Mouse (Mus musculus): ENCODE measurements at regions not wholly inside any gene's neighbourhood (a gene's known extent, or its start where the extent isn't known, plus 50 kb on each side); places are given as distances from the start of the nearest gene placed in this dataset.

DNA sequence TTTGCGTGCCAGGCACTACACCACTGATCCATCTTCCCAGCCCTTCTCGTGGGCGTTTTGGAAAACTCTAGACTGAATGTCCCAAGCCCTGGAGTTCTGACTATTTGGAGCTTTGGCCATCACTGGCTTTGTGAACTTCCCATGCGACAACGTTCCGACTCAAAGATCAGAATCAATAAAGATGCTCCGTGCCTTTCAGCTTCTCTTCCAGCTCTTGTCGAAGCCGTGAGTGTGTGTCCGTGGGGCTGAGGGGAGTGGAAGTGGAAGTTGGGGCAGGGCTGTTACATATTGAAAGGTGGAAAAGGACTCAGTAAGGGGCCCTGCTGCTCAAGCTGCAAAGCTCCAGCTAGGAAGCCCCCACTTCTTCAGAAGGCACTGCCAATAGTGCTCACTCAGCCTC is 283.0 kb upstream of the Prox1 start:
- Histone ChIP-seq H3K27ac (replicated peaks; ENCODE audit: low read depth, low read length) (no peak overlapping the region), H3K9me3 (ENCODE audit: control insufficient read depth, low read length) (no peaks in the 10 kb centered on the region), H3K36me3 (ENCODE audit: control insufficient read depth, insufficient read depth, low read length) (no peaks in the 10 kb centered on the region), H3K9ac (ENCODE audit: low read length) (no peak overlapping the region), H3K4me2 (ENCODE audit: low read depth, severe bottlenecking) (no peak overlapping the region), H3K4me3 (ENCODE audit: low read depth, low read length) (no peak overlapping the region), H3K27me3 (ENCODE audit: control insufficient read depth, insufficient read depth, low read length) (no peaks in the 10 kb centered on the region), H3K4me1 (ENCODE audit: control insufficient read depth, insufficient read depth, low read length) (no peaks in the 10 kb centered on the region)
- 94% methylated on average over 10 of the region's 10 CpGs for WGBS
- ATAC-seq (ENCODE audit: insufficient number of reproducible peaks, low FRiP score, low TSS enrichment, low read depth) (no peak), DNase-seq (ENCODE audit: low spot score) (no peak)

DNA sequence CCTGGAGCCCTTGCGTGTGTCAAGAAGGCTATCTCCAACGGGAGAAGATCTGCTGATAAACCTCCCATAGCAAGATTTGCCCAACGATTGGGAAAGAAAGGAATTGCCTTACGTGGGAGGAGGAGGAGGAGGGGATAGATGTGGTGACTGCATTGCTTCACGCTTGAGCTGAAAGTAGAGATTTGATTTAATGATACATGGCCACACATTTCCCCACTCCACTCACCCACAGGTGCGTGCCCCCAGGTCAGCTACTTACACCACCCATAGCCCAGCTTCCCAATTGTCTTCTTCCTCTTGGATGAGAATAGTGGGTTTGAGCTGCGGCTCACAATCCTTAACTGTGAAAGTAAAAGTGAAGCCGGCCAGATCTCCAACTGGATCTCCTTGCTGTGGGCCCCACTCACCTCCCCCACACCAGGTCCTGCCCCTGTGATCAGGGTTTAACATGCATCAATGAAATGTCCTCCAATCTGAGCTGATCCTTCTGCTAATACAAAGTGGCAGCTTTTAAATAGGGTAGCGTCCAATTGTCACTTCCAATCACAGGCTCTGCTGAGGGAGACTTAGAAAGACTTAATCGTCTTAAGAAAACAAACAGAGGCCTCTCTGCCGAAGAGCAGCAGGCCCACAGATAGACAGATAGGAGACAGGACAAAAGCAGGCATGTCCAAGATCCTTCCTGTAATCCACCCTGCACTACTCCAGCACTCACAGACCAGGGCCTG is 281.8 kb upstream of the Prox1 start:
- DNase-seq (ENCODE audit: low spot score) (no peak), ATAC-seq (ENCODE audit: insufficient number of reproducible peaks, low FRiP score, low TSS enrichment, low read depth) (no peak)
- Histone ChIP-seq H3K4me3 (ENCODE audit: low read depth, low read length) (no peak overlapping the region), H3K27me3 (ENCODE audit: control insufficient read depth, insufficient read depth, low read length) (peaks cover 6% of the 10 kb centered on the region; the same call in 1 of the 2 replicates), H3K36me3 (ENCODE audit: control insufficient read depth, insufficient read depth, low read length) (no peaks in the 10 kb centered on the region), H3K9ac (ENCODE audit: low read length) (no peak overlapping the region), H3K4me2 (ENCODE audit: low read depth, severe bottlenecking) (no peak overlapping the region), H3K9me3 (ENCODE audit: control insufficient read depth, low read length) (no peaks in the 10 kb centered on the region), H3K27ac (replicated peaks; ENCODE audit: low read depth, low read length) (no peak overlapping the region), H3K4me1 (ENCODE audit: control insufficient read depth, insufficient read depth, low read length) (no peaks in the 10 kb centered on the region)
- WGBS: 69% methylated on average over 11 of the region's 11 CpGs

DNA sequence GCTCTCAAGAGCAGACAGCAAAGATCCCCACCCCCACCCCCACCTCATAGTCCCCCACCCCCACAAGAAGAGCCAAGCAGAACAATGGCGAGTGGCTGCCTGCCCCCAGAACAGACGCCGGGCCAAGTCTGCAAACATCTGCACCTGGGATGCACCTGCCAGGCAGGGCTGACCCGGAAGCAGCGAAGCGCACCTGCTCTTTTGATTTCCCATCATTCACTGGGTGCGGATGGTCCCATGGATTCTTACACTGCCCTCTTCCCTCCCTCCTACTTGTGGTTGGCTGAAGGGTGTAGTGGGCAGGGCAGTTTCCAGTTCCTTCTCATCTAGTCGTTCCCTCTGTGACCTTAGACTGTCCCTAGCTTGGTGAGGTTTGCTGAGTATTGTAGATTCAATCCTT is 277.7 kb upstream of the Prox1 start:
- no peak overlapping the region for H3K4me3 ChIP-seq (ENCODE audit: low read depth, low read length)
- H3K4me1 ChIP-seq (ENCODE audit: control insufficient read depth, insufficient read depth, low read length): no peaks in the 10 kb centered on the region
- 18% methylated on average over 8 of the region's 8 CpGs for WGBS
- no peaks in the 10 kb centered on the region for H3K36me3 ChIP-seq (ENCODE audit: control insufficient read depth, insufficient read depth, low read length)
- no peak overlapping the region for H3K9ac ChIP-seq (ENCODE audit: low read length)
- no peak overlapping the region for H3K27ac ChIP-seq (replicated peaks; ENCODE audit: low read depth, low read length)
- peaks cover 8% of the 10 kb centered on the region; the same call in 1 of the 2 replicates for H3K27me3 ChIP-seq (ENCODE audit: control insufficient read depth, insufficient read depth, low read length)
- DNase-seq (ENCODE audit: low spot score) (no peak), ATAC-seq (ENCODE audit: insufficient number of reproducible peaks, low FRiP score, low TSS enrichment, low read depth) (no peak)
- H3K9me3 ChIP-seq (ENCODE audit: control insufficient read depth, low read length): no peaks in the 10 kb centered on the region
- no peak overlapping the region for H3K4me2 ChIP-seq (ENCODE audit: low read depth, severe bottlenecking)

DNA sequence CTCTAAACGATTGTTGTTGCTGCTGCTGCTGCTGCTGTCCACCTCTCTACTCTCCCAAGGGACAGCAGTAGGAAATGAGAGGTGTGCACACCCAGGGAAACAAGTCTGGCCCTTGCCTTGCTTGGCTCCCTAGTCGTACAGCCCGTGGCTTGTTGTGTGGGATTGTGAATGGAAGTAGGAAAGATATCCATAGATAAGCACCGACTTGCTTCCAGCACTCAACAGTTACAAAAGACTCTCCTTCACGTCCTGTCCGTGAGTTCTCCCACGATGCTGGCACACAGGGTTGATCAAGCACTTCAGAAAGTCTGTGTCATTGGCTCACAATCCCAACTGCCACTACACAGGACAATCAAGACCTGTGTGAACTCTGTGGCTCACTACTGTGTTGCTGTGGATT is 276.7 kb upstream of the Prox1 start:
- Histone ChIP-seq H3K4me2 (ENCODE audit: low read depth, severe bottlenecking) (no peak overlapping the region), H3K4me3 (ENCODE audit: low read depth, low read length) (no peak overlapping the region), H3K27me3 (ENCODE audit: control insufficient read depth, insufficient read depth, low read length) (peaks cover 8% of the 10 kb centered on the region; the same call in 1 of the 2 replicates), H3K4me1 (ENCODE audit: control insufficient read depth, insufficient read depth, low read length) (no peaks in the 10 kb centered on the region), H3K27ac (replicated peaks; ENCODE audit: low read depth, low read length) (no peak overlapping the region), H3K9me3 (ENCODE audit: control insufficient read depth, low read length) (no peaks in the 10 kb centered on the region), H3K9ac (ENCODE audit: low read length) (no peak overlapping the region), H3K36me3 (ENCODE audit: control insufficient read depth, insufficient read depth, low read length) (no peaks in the 10 kb centered on the region)
- ATAC-seq (ENCODE audit: insufficient number of reproducible peaks, low FRiP score, low TSS enrichment, low read depth) (no peak), DNase-seq (ENCODE audit: low spot score) (no peak)
- WGBS: 75% methylated on average over 7 of the region's 7 CpGs

DNA sequence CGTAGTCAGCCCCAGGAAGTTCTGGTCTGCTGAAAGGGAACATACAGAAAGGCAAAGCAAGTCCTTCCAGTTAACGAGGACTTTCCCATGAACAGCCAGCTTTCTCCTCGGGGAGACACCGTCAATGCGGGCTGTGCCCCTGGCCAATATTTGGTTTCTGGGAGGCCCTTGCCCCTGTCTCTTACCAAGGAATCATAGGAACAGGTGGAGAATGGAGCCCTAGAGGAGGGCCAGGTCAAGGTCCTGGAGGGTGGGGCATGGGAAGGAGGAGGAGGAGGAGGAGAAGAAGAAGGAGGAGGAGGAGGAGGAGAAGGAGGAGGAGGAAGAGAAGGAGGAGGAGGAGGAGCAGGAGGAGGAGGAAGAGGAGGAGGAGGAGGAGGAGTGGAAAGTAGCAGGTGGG is 276.2 kb upstream of the Prox1 start:
- ATAC-seq (ENCODE audit: insufficient number of reproducible peaks, low FRiP score, low TSS enrichment, low read depth) (no peak), DNase-seq (ENCODE audit: low spot score) (no peak)
- H3K9ac ChIP-seq (ENCODE audit: low read length): no peak overlapping the region
- H3K4me2 ChIP-seq (ENCODE audit: low read depth, severe bottlenecking): no peak overlapping the region
- no peaks in the 10 kb centered on the region for H3K4me1 ChIP-seq (ENCODE audit: control insufficient read depth, insufficient read depth, low read length)
- no peaks in the 10 kb centered on the region for H3K36me3 ChIP-seq (ENCODE audit: control insufficient read depth, insufficient read depth, low read length)
- H3K4me3 ChIP-seq (ENCODE audit: low read depth, low read length): no peak overlapping the region
- H3K27me3 ChIP-seq (ENCODE audit: control insufficient read depth, insufficient read depth, low read length): peaks cover 8% of the 10 kb centered on the region; the same call in 1 of the 2 replicates
- H3K9me3 ChIP-seq (ENCODE audit: control insufficient read depth, low read length): no peaks in the 10 kb centered on the region
- 85% methylated on average over 5 of the region's 5 CpGs for WGBS
- H3K27ac ChIP-seq (replicated peaks; ENCODE audit: low read depth, low read length): no peak overlapping the region

DNA sequence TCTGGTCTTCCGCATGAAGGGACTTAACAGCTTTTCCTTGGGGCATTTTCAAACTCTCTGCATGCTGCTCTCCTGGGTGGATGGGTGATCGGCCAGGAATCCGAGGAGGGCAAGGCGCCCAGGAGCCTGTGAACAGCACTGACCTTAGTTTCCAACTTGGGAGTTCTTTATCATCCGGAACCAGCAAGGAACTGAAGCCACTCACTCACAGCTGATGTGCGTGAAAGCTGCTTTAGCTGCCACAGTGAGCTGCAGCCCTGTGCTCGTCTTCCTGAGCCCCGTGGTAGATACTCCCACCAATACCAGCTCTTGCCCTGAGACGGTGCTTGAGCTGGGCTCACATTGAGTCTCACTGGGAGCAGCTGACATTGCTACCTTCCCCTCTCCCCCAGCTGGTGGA is 273.9 kb upstream of the Prox1 start:
- H3K27ac ChIP-seq (replicated peaks; ENCODE audit: low read depth, low read length): no peak overlapping the region
- no peak overlapping the region for H3K4me3 ChIP-seq (ENCODE audit: low read depth, low read length)
- no peaks in the 10 kb centered on the region for H3K36me3 ChIP-seq (ENCODE audit: control insufficient read depth, insufficient read depth, low read length)
- no peak for DNase-seq (ENCODE audit: low spot score)
- H3K9ac ChIP-seq (ENCODE audit: low read length): no peak overlapping the region
- H3K4me1 ChIP-seq (ENCODE audit: control insufficient read depth, insufficient read depth, low read length): no peaks in the 10 kb centered on the region
- WGBS: 78% methylated on average over 9 of the region's 9 CpGs
- peaks cover 8% of the 10 kb centered on the region; the same call in 1 of the 2 replicates for H3K27me3 ChIP-seq (ENCODE audit: control insufficient read depth, insufficient read depth, low read length)
- ATAC-seq (ENCODE audit: insufficient number of reproducible peaks, low FRiP score, low TSS enrichment, low read depth): no peak
- H3K4me2 ChIP-seq (ENCODE audit: low read depth, severe bottlenecking): no peak overlapping the region
- no peaks in the 10 kb centered on the region for H3K9me3 ChIP-seq (ENCODE audit: control insufficient read depth, low read length)

DNA sequence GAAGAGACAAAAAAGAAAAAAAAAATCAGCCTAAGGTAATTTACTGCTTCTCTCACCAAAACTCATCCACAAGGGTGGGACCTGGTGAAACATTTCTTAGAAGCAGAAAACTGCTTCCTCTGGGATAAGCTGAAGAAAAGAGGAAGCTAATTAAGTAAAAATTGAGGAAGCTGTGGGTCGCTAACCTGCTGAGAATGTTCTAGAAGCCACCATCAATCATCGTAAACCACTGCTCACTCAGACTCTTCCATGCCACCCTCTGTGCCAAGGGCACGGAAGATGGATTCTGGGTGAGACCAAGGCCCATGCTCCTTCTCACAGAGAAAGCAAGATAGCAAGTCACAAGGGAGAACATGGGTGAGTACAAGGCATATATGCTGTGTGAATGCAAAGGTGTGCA is 272.7 kb upstream of the Prox1 start:
- 83% methylated on average over 3 of the region's 3 CpGs for WGBS
- H3K27me3 ChIP-seq (ENCODE audit: control insufficient read depth, insufficient read depth, low read length): peaks cover 6% of the 10 kb centered on the region; the same call in 1 of the 2 replicates

DNA sequence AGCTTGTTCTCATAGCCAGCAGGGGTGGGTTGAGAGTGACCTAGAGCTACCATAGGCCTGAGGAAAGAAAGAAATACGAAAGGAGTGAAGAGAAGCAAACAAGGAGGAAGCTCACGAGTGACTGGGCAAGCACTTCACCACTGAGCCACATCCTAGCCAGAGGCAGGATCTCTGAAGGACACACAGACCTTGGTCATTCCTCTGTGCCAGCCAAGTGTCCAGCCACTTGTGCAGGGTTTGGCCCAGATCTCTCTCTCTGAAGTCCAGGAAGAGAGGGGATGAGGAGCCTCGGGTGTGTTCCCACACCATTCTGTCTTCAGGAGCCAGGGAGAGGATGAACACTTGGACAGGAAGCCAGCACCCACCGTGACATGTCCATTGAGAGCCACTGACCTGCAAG is 271.7 kb upstream of the Prox1 start:
- ATAC-seq (ENCODE audit: insufficient number of reproducible peaks, low FRiP score, low TSS enrichment, low read depth): no peak

More for the DNA sequence above, 272.7 kb upstream of the Prox1 start:
- H3K36me3 ChIP-seq (ENCODE audit: control insufficient read depth, insufficient read depth, low read length): no peaks in the 10 kb centered on the region
- no peaks in the 10 kb centered on the region for H3K4me1 ChIP-seq (ENCODE audit: control insufficient read depth, insufficient read depth, low read length)
- H3K4me2 ChIP-seq (ENCODE audit: low read depth, severe bottlenecking): no peak overlapping the region
- no peak overlapping the region for H3K9ac ChIP-seq (ENCODE audit: low read length)
- no peak overlapping the region for H3K27ac ChIP-seq (replicated peaks; ENCODE audit: low read depth, low read length)
- H3K4me3 ChIP-seq (ENCODE audit: low read depth, low read length): no peak overlapping the region
- DNase-seq (ENCODE audit: low spot score) (no peak), ATAC-seq (ENCODE audit: insufficient number of reproducible peaks, low FRiP score, low TSS enrichment, low read depth) (no peak)
- H3K9me3 ChIP-seq (ENCODE audit: control insufficient read depth, low read length): no peaks in the 10 kb centered on the region

DNA sequence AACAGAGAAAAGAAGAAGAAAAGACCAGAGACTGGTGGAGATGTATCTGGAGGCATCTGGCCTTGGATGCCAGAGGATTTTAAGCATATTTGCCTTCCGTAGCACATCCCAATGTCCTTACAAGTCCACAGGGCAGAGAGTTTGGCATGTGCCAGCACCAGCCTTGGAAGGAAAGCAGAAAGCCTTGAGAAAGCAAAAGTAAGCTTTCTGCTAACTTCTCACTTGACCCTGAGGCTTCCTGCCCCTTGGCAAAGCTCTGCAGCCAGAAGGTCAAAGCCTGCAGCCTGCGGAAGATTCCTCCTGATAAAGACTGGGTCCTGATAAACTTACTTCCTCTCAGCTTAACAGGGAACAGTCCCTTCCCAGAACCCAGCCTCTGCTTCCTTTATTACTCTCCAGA is 268.3 kb upstream of the Prox1 start:
- Histone ChIP-seq H3K27me3 (ENCODE audit: control insufficient read depth, insufficient read depth, low read length) (no peaks in the 10 kb centered on the region), H3K9ac (ENCODE audit: low read length) (no peak overlapping the region), H3K4me2 (ENCODE audit: low read depth, severe bottlenecking) (no peak overlapping the region), H3K4me3 (ENCODE audit: low read depth, low read length) (no peak overlapping the region), H3K27ac (replicated peaks; ENCODE audit: low read depth, low read length) (no peak overlapping the region), H3K9me3 (ENCODE audit: control insufficient read depth, low read length) (no peaks in the 10 kb centered on the region), H3K4me1 (ENCODE audit: control insufficient read depth, insufficient read depth, low read length) (no peaks in the 10 kb centered on the region), H3K36me3 (ENCODE audit: control insufficient read depth, insufficient read depth, low read length) (no peaks in the 10 kb centered on the region)
- ATAC-seq (ENCODE audit: insufficient number of reproducible peaks, low FRiP score, low TSS enrichment, low read depth): no peak
- DNase-seq (ENCODE audit: low spot score): no peak
- 84% methylated on average over 2 of the region's 2 CpGs for WGBS

More for the DNA sequence above, 271.7 kb upstream of the Prox1 start:
- Histone ChIP-seq H3K9ac (ENCODE audit: low read length) (no peak overlapping the region), H3K27ac (replicated peaks; ENCODE audit: low read depth, low read length) (no peak overlapping the region), H3K4me2 (ENCODE audit: low read depth, severe bottlenecking) (no peak overlapping the region), H3K27me3 (ENCODE audit: control insufficient read depth, insufficient read depth, low read length) (peaks cover 2% of the 10 kb centered on the region; the same call in 1 of the 2 replicates), H3K9me3 (ENCODE audit: control insufficient read depth, low read length) (no peaks in the 10 kb centered on the region), H3K4me1 (ENCODE audit: control insufficient read depth, insufficient read depth, low read length) (no peaks in the 10 kb centered on the region), H3K4me3 (ENCODE audit: low read depth, low read length) (no peak overlapping the region), H3K36me3 (ENCODE audit: control insufficient read depth, insufficient read depth, low read length) (no peaks in the 10 kb centered on the region)
- no peak for DNase-seq (ENCODE audit: low spot score)
- WGBS: 84% methylated on average over 4 of the region's 4 CpGs

Measured in limb, embryonic 11.5 days (tissue).